16 mouse cellular contexts compared by ENCODE assay signal in genomic region chr5:64024420-64024819, GRCm38 (mm10). TPM values are rescaled to one million over a fixed set of nuclear protein-coding genes. Genes with fewer than 3 reads are reported as not detected.
A peak's percentile ranks its signal among the peaks of the same experiment; 100 is the strongest.
DNase-seq lines count a peak whose midpoint lies in the region; ATAC-seq and TF ChIP-seq lines count a peak whose summit lies in the region.
"Had no signal": no experiment of that assay in that cellular context is flagged by ENCODE, and none has a peak within 500 bp of the region (broad histone marks: within the 10 kb centered on the region; RNA-seq: fewer than 3 reads in every experiment).

No protein-coding gene starts in this region.

- DNase-seq in lung, postnatal 36 days, result peak; percentile 29
- no peak for DNase-seq in lung, postnatal 0 days (ENCODE audit: low spot score)
- peak; percentile 51 to 57 for DNase-seq in natural killer cell, adult 2 months (ENCODE audit: low spot score in 2 of 2)
- peak; percentile 68 for DNase-seq in thymus, postnatal 4 days
- no peak for DNase-seq in embryo, embryonic 11 days
- DNase-seq: adrenal gland, adult 2 months; cerebellum, postnatal 14 days; kidney, postnatal 25 days; right cerebral cortex, postnatal 14 days had no signal

- H3K36me3 ChIP-seq in lung, postnatal 0 days (ENCODE audit: insufficient read depth, low read length), result no peaks in the 10 kb centered on the region
- no peaks in the 10 kb centered on the region for H3K36me3 ChIP-seq in hindbrain, embryonic 13.5 days
- H3K36me3 ChIP-seq: embryonic facial prominence, embryonic 12.5 days; forebrain, embryonic 10.5 days; liver, embryonic 15.5 days; stomach, embryonic 15.5 days had no signal

- TF ChIP-seq EP300 in lung, postnatal 0 days (IDR thresholded peaks at IDR 0.05), result no peak

- no peak for TF ChIP-seq CTCF in lung, postnatal 0 days (IDR thresholded peaks at IDR 0.05)

- WGBS in lung, postnatal 0 days, result 75% methylated on average over 8 of the region's 8 CpGs
- 90% methylated on average over 8 of the region's 8 CpGs for WGBS in hindbrain, embryonic 13.5 days

- H3K4me3 ChIP-seq in lung, postnatal 0 days (ENCODE audit: low read depth, low read length), result no peak overlapping the region
- H3K4me3 ChIP-seq in hindbrain, embryonic 13.5 days, result no peak overlapping the region
- H3K4me3 ChIP-seq: embryonic facial prominence, embryonic 12.5 days; forebrain, embryonic 10.5 days; liver, embryonic 15.5 days; stomach, embryonic 15.5 days had no signal

- H3K9ac ChIP-seq in lung, postnatal 0 days (replicated peaks; ENCODE audit: low read depth), result no peak overlapping the region
- no peak overlapping the region for H3K9ac ChIP-seq in hindbrain, embryonic 13.5 days
- H3K9ac ChIP-seq: embryonic facial prominence, embryonic 12.5 days; liver, embryonic 15.5 days; stomach, embryonic 15.5 days had no signal

- H3K27me3 ChIP-seq in lung, postnatal 0 days (replicated peaks; ENCODE audit: insufficient read depth, low read length), result no peaks in the 10 kb centered on the region
- no peaks in the 10 kb centered on the region for H3K27me3 ChIP-seq in hindbrain, embryonic 13.5 days
- H3K27me3 ChIP-seq: embryonic facial prominence, embryonic 12.5 days; liver, embryonic 15.5 days; stomach, embryonic 15.5 days had no signal

- no peak for ATAC-seq in lung, postnatal 0 days
- peak; percentile 73 for ATAC-seq in common myeloid progenitor, adult 5-6 weeks (replicated peaks; ENCODE audit: low read depth, poor library complexity, severe bottlenecking)
- ATAC-seq in hindbrain, embryonic 13.5 days (ENCODE audit: low FRiP score), result no peak

- H3K27ac ChIP-seq in lung, postnatal 0 days (ENCODE audit: low read length), result no peak overlapping the region
- H3K27ac ChIP-seq in hindbrain, embryonic 13.5 days, result no peak overlapping the region
- H3K27ac ChIP-seq: embryonic facial prominence, embryonic 12.5 days; forebrain, embryonic 10.5 days; liver, embryonic 15.5 days; macrophage; stomach, embryonic 15.5 days had no signal

- 0 out of 2 replicates have a peak, but pooled peaks cover 2% of the 10 kb centered on the region for H3K4me1 ChIP-seq in lung, postnatal 0 days (ENCODE audit: insufficient read depth, low read depth, low read length)
- H3K4me1 ChIP-seq in hindbrain, embryonic 13.5 days (replicated peaks), result no peaks in the 10 kb centered on the region; the same call in 1 of the 2 replicates
- H3K4me1 ChIP-seq: embryonic facial prominence, embryonic 12.5 days; forebrain, embryonic 10.5 days; liver, embryonic 15.5 days; stomach, embryonic 15.5 days had no signal

- H3K9me3 ChIP-seq in lung, postnatal 0 days (ENCODE audit: low read length), result no peaks in the 10 kb centered on the region
- H3K9me3 ChIP-seq in hindbrain, embryonic 13.5 days, result no peaks in the 10 kb centered on the region
- H3K9me3 ChIP-seq: embryonic facial prominence, embryonic 12.5 days; forebrain, embryonic 10.5 days; liver, embryonic 15.5 days; stomach, embryonic 15.5 days had no signal

- H3K4me2 ChIP-seq in lung, postnatal 0 days (replicated peaks; ENCODE audit: low read depth, low read length), result no peak overlapping the region
- H3K4me2 ChIP-seq in hindbrain, embryonic 13.5 days, result no peak overlapping the region
- H3K4me2 ChIP-seq: embryonic facial prominence, embryonic 12.5 days; liver, embryonic 15.5 days; stomach, embryonic 15.5 days had no signal

RNA-seq across cellular contexts. Expression of gene Rell1, which starts 55.7 kb away (rescaled TPM):
- 27.0 and 29.0 TPM in 2 replicates for polyA plus RNA-seq in lung, postnatal 0 days (2015; fragmentation: Nextera tagmentation; extraction: Ambion mirVana)
- 11.5 and 14.1 TPM in 2 replicates for total RNA-seq in common myeloid progenitor, adult 5-6 weeks (2017)
- polyA plus RNA-seq in hindbrain, embryonic 13.5 days (2015; fragmentation: Nextera tagmentation; extraction: Ambion mirVana), result 9.0 and 10.2 TPM in 2 replicates

Comparison
In these comparisons a context has a peak if more than half of its experiments do, and no peak if none do; other contexts are left out.
1. DNase-seq: peak in lung, postnatal 36 days (single experiment), natural killer cell, adult 2 months (2 of 2) and thymus, postnatal 4 days (single experiment); none in lung, postnatal 0 days (single experiment) and embryo, embryonic 11 days (single experiment).